Mouse (Mus musculus): ENCODE results near the gene Wwp2. TPM values are rescaled to one million over a fixed set of nuclear protein-coding genes. Genes with fewer than 3 reads are reported as not detected.
A peak's percentile ranks its signal among the peaks of the same experiment; 100 is the strongest.

Wwp2 gene
- polyA plus RNA-seq, 1 experiment, result 59.8 TPM

DNA sequence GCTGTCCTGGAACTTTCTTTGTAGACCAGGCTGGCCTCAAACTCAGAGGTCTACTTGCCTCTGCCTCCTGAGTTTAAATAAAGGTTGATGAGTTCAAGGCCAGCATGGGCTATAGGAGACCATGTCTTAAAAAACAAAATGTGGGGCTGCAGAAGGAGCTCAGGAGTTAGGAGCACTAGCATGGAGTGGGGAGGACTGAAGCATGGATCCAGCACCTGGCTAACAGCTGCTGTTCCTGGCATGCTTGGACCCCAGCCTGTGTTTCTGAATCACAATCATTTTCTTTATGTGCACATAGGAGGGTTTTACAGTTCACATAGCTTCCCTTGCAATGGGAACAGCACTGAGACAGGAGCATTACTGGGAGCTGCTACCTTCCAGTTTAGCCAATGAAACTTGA is 11.5 kb downstream of the Wwp2 start:
- TF ChIP-seq MYOG (IDR thresholded peaks at IDR 0.05; ENCODE audit: control insufficient read depth in 1 of 3, insufficient read depth in 1 of 3, insufficient read length in 2 of 3, low read depth in 2 of 3) (peak in 1 of 3 experiments; percentile 49), MYOD1 (IDR thresholded peaks at IDR 0.05; ENCODE audit: control insufficient read depth in 1 of 3, insufficient read length in 2 of 3, low read depth in 2 of 3) (peak in 2 of 3 experiments; percentile 61 to 65), E2F4 (IDR thresholded peaks at IDR 0.05; ENCODE audit: insufficient read depth) (no peak)
- no peaks in the 10 kb centered on the region for H3K27me3 ChIP-seq (ENCODE audit: control insufficient read depth, insufficient read depth, insufficient read length)
- no peaks in the 10 kb centered on the region for H3K36me3 ChIP-seq (ENCODE audit: control insufficient read depth, insufficient read depth)

DNA sequence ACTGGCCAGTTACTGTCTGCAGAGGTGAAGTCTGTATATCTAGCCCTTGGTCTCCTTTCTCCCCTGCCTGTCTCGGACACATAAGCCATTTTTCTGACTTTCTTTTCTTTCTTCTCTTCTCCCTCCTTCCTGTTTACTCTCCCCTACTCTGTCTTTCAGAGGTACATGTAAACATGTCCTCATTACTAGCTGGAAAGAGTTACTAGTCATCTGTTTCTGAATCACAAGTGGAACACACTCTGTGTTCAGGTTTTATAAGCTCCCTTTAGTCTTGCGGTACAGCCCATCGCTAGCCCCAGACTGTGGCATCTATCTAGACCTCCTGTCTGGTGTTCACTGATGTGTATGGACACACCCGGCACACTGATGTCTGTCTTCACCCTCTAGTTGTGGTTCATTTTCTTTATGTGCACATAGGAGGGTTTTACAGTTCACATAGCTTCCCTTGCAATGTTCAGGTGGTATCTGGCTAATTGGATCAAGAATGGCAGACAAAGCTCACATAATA is 12.3 kb downstream of the Wwp2 start:
- no peak overlapping the region for H3K4me2 ChIP-seq (ENCODE audit: low read depth)
- no peaks in the 10 kb centered on the region for H3K27me3 ChIP-seq (ENCODE audit: control insufficient read depth, insufficient read depth, insufficient read length)
- H3K4me3 ChIP-seq, result no peak overlapping the region
- H3ac ChIP-seq (ENCODE audit: control insufficient read depth, insufficient read length), result no peak overlapping the region
- TF ChIP-seq MYOD1 (IDR thresholded peaks at IDR 0.05; ENCODE audit: control insufficient read depth in 1 of 3, insufficient read length in 2 of 3, low read depth in 2 of 3), result no peak
- H3K36me3 ChIP-seq (ENCODE audit: control insufficient read depth, insufficient read depth), result no peaks in the 10 kb centered on the region
- no peaks in the 10 kb centered on the region for H3K79me2 ChIP-seq (ENCODE audit: control insufficient read depth, insufficient read depth)

More for the DNA sequence above, 11.5 kb downstream of the Wwp2 start:
- Histone ChIP-seq H3ac (ENCODE audit: control insufficient read depth, insufficient read length) (no peak overlapping the region), H3K79me2 (ENCODE audit: control insufficient read depth, insufficient read depth) (no peaks in the 10 kb centered on the region), H3K4me2 (ENCODE audit: low read depth) (no peak overlapping the region), H3K4me3 (no peak overlapping the region)

DNA sequence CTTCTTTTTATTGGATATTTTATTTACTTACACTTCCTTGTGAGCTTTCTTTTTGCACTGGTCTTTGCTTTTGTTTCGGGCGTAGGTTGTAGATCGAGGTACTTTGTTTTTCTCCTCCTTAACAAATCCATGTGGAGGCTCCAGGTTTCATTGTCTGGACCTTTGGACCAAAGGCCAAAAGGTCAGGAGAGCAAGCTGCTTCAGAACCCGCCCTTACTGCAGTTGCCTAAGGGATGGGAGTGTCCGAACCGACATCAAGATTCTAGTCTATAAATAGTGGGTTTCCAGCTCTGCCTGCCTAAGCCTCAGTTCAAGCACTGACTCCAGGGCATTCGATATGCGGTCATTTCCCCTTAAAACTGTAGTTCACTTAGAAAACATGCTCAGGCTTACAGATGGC is 13.0 kb downstream of the Wwp2 start:
- H3K36me3 ChIP-seq (ENCODE audit: control insufficient read depth, insufficient read depth), result no peaks in the 10 kb centered on the region
- H3K79me2 ChIP-seq (ENCODE audit: control insufficient read depth, insufficient read depth), result no peaks in the 10 kb centered on the region
- H3K27me3 ChIP-seq (ENCODE audit: control insufficient read depth, insufficient read depth, insufficient read length), result no peaks in the 10 kb centered on the region
- H3K4me2 ChIP-seq (ENCODE audit: low read depth), result no peak overlapping the region
- TF ChIP-seq CEBPB (IDR thresholded peaks at IDR 0.05; ENCODE audit: insufficient read depth, poor library complexity, severe bottlenecking), result no peak
- TF ChIP-seq TCF3 (IDR thresholded peaks at IDR 0.05; ENCODE audit: insufficient read length, low read depth), result no peak
- TF ChIP-seq SRF (IDR thresholded peaks at IDR 0.05; ENCODE audit: control insufficient read depth, insufficient read length, low read depth), result no peak
- no peak overlapping the region for H3ac ChIP-seq (ENCODE audit: control insufficient read depth, insufficient read length)
- no peak overlapping the region for H3K4me3 ChIP-seq

DNA sequence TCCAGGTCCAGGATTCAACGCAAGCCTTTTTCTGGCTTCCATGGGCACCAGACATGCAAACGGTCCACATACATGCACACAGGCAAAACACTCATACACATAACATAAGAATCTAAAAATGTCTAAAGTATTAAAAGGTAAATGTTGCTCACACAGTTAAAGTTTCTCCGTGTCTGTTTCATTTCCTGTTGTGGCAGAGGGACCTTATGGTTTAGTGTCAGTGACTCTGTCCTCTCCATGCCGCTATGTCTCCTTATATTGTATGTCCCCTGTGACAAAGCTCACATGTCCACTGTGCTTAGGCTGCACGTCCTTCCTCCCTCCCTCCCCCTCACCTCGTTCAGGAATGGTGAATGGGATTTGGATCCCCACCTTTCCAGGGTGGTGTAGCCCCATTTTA is 13.5 kb downstream of the Wwp2 start:
- H3K4me2 ChIP-seq (ENCODE audit: low read depth), result no peak overlapping the region
- no peak overlapping the region for H3ac ChIP-seq (ENCODE audit: control insufficient read depth, insufficient read length)
- H3K27me3 ChIP-seq (ENCODE audit: control insufficient read depth, insufficient read depth, insufficient read length), result no peaks in the 10 kb centered on the region
- H3K36me3 ChIP-seq (ENCODE audit: control insufficient read depth, insufficient read depth), result no peaks in the 10 kb centered on the region
- no peak overlapping the region for H3K4me3 ChIP-seq
- TF ChIP-seq MYOG (IDR thresholded peaks at IDR 0.05; ENCODE audit: control insufficient read depth in 1 of 3, insufficient read depth in 1 of 3, insufficient read length in 2 of 3, low read depth in 2 of 3), result no peak
- TF ChIP-seq CEBPB (IDR thresholded peaks at IDR 0.05; ENCODE audit: insufficient read depth, poor library complexity, severe bottlenecking), result no peak
- no peak for TF ChIP-seq USF1 (IDR thresholded peaks at IDR 0.05; ENCODE audit: low read depth)
- no peak for TF ChIP-seq TCF3 (IDR thresholded peaks at IDR 0.05; ENCODE audit: insufficient read length, low read depth)
- TF ChIP-seq SRF (IDR thresholded peaks at IDR 0.05; ENCODE audit: control insufficient read depth, insufficient read length, low read depth), result no peak
- TF ChIP-seq POLR2AphosphoS2 (IDR thresholded peaks at IDR 0.05; ENCODE audit: insufficient read length, low read depth), result no peak
- no peaks in the 10 kb centered on the region for H3K79me2 ChIP-seq (ENCODE audit: control insufficient read depth, insufficient read depth)

DNA sequence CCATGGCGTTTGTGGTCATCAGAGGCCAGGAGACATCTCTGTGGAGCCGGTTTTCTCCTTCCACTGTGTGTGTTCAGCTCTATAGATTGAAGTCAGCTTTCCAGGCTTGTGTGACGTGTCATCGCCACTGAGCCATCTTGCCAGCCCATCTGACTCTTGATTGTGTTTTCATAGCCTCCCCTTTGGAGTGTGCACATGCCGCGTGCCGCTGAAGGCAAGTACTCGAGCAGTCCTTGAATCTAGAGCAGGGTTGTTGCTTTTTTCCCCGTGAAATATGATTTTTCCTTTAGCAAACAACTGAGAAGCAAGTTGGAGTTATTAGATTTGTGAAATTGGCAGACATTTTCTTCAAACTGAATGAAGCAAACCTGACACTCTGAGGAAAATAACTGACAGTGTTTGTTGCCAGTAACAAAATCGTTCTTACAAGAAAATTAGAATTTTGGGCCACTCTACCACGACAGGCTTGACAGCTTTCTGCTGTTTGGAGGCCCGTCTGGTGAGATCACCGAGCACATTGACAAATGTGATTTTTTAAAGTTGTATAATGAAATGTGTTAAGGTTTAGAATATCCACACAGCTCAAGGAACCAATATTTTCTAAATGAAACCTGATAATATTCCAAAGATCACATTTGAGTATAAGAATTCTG is 15.4 kb downstream of the Wwp2 start:
- no peak overlapping the region for H3K4me2 ChIP-seq (ENCODE audit: low read depth)
- no peak overlapping the region for H3ac ChIP-seq (ENCODE audit: control insufficient read depth, insufficient read length)
- H3K27me3 ChIP-seq (ENCODE audit: control insufficient read depth, insufficient read depth, insufficient read length), result no peaks in the 10 kb centered on the region
- TF ChIP-seq SRF (IDR thresholded peaks at IDR 0.05; ENCODE audit: control insufficient read depth, insufficient read length, low read depth), result no peak
- no peak for TF ChIP-seq REST (IDR thresholded peaks at IDR 0.05; ENCODE audit: insufficient read depth, insufficient read length)
- no peak for TF ChIP-seq POLR2A (IDR thresholded peaks at IDR 0.05; ENCODE audit: insufficient read length, low read depth)
- no peak for TF ChIP-seq CEBPB (IDR thresholded peaks at IDR 0.05; ENCODE audit: insufficient read depth, poor library complexity, severe bottlenecking)
- TF ChIP-seq MAX (IDR thresholded peaks at IDR 0.05; ENCODE audit: low read depth), result no peak
- no peak for TF ChIP-seq TCF12 (IDR thresholded peaks at IDR 0.05; ENCODE audit: insufficient read depth, poor library complexity, severe bottlenecking)
- no peak for TF ChIP-seq USF1 (IDR thresholded peaks at IDR 0.05; ENCODE audit: low read depth)
- no peak for TF ChIP-seq MYOD1 (IDR thresholded peaks at IDR 0.05; ENCODE audit: control insufficient read depth in 1 of 3, insufficient read length in 2 of 3, low read depth in 2 of 3)
- no peak for TF ChIP-seq MYOG (IDR thresholded peaks at IDR 0.05; ENCODE audit: control insufficient read depth in 1 of 3, insufficient read depth in 1 of 3, insufficient read length in 2 of 3, low read depth in 2 of 3)
- TF ChIP-seq POLR2AphosphoS2 (IDR thresholded peaks at IDR 0.05; ENCODE audit: insufficient read length, low read depth), result no peak
- no peak for TF ChIP-seq E2F4 (IDR thresholded peaks at IDR 0.05; ENCODE audit: insufficient read depth)
- TF ChIP-seq TCF3 (IDR thresholded peaks at IDR 0.05; ENCODE audit: insufficient read length, low read depth), result no peak
- no peak overlapping the region for H3K4me3 ChIP-seq
- H3K36me3 ChIP-seq (ENCODE audit: control insufficient read depth, insufficient read depth), result no peaks in the 10 kb centered on the region
- no peaks in the 10 kb centered on the region for H3K79me2 ChIP-seq (ENCODE audit: control insufficient read depth, insufficient read depth)

All from myocyte (in vitro differentiated cells).